Mouse (Mus musculus) MEL (cell line): Measurements from ENCODE around the gene Pcdh17. TPM values are rescaled to one million over a fixed set of nuclear protein-coding genes. Genes with fewer than 3 reads are reported as not detected.

ENCODE experiments used
- DNase-seq: peaks from one replicate; pipeline ENCODE4 v3.0.0; 2011; ENCODE audit warnings: low read depth, low spot score
- H3K27ac ChIP-seq: 2 replicates; pipeline ENCODE4 v1.5.1; 2012; ENCODE audit warnings: low read depth, mild to moderate bottlenecking, control low read depth, low read length, moderate library complexity; ENCODE audit not compliant: control insufficient read depth
- H3K27me3 ChIP-seq, 2 experiments: fragments of 150-350 bp in 1 of 2; sonication (generic) in 1 of 2; 2 replicates each; pipeline ENCODE4 v1.6.1; 2012; ENCODE audit warnings: low read length in 2 of 2, mild to moderate bottlenecking in 2 of 2, improper control_type of control experiment in 1 of 2, moderate library complexity in 1 of 2; ENCODE audit not compliant: insufficient read depth in 2 of 2, control insufficient read depth in 1 of 2
- H3K36me3 ChIP-seq, 2 experiments: 2 replicates each; pipeline ENCODE4 v1.6.1; 2012 to 2014; ENCODE audit warnings: low read length in 2 of 2, improper control_type of control experiment in 1 of 2, inconsistent platforms in 1 of 2, mild to moderate bottlenecking in 1 of 2; ENCODE audit not compliant: insufficient read depth in 2 of 2, control insufficient read depth in 1 of 2
- H3K4me1 ChIP-seq, 2 experiments: fragments of 150-350 bp in 1 of 2; sonication (generic) in 1 of 2; 2 replicates each; pipeline ENCODE4 v1.6.1; 2012; ENCODE audit warnings: low read length in 2 of 2, improper control_type of control experiment in 1 of 2, mild to moderate bottlenecking in 1 of 2; ENCODE audit not compliant: insufficient read depth in 2 of 2, control insufficient read depth in 1 of 2
- H3K4me3 ChIP-seq, 2 experiments: fragments of 150-350 bp in 1 of 2; sonication (generic) in 1 of 2; 2 replicates each; pipeline ENCODE4 v1.5.1; 2012; ENCODE audit warnings: low read depth in 2 of 2, low read length in 2 of 2, mild to moderate bottlenecking in 2 of 2, moderate library complexity in 2 of 2, control low read depth in 1 of 2, improper control_type of control experiment in 1 of 2; ENCODE audit not compliant: control insufficient read depth in 1 of 2, insufficient read depth in 1 of 2
- H3K79me2 ChIP-seq: 2 replicates; pipeline ENCODE4 v1.6.1; 2012; ENCODE audit warnings: mild to moderate bottlenecking, low read length, moderate library complexity; ENCODE audit not compliant: control insufficient read depth, poor library complexity, insufficient read depth
- H3K9ac ChIP-seq: 2 replicates; pipeline ENCODE4 v1.6.1; 2012; ENCODE audit warnings: low read depth, mild to moderate bottlenecking, control low read depth, low read length, moderate library complexity; ENCODE audit not compliant: control insufficient read depth, poor library complexity, severe bottlenecking
- H3K9me3 ChIP-seq: fragments of 150-350 bp; sonication (generic); replicated peaks from 2 replicates; pipeline ENCODE4 v1.6.1; 2012; ENCODE audit warnings: mild to moderate bottlenecking, low read length, improper control_type of control experiment, moderate library complexity; ENCODE audit not compliant: insufficient read depth
- BHLHE40 ChIP-seq: IDR thresholded peaks from 2 replicates; pipeline ENCODE4 v1.6.1; 2012; ENCODE audit warnings: low read depth, mild to moderate bottlenecking, inconsistent platforms, low read length, improper control_type of control experiment, borderline replicate concordance
- CHD1 ChIP-seq: IDR thresholded peaks from 2 replicates; pipeline ENCODE4 v1.6.1; 2012; ENCODE audit warnings: low read depth, mild to moderate bottlenecking, inconsistent platforms, low read length, improper control_type of control experiment
- CTCF ChIP-seq, 3 experiments: IDR thresholded peaks in 2 of 3; conservative IDR thresholded peaks in 1 of 3; 2 replicates each; pipeline ENCODE4 v1.5.1; 2011 to 2012; ENCODE audit warnings: low read length in 3 of 3, low read depth in 2 of 3, mild to moderate bottlenecking in 2 of 3, improper control_type of control experiment in 1 of 3, inconsistent platforms in 1 of 3, mixed read lengths in 1 of 3, moderate library complexity in 1 of 3; ENCODE audit not compliant: control insufficient read depth in 1 of 3, insufficient read depth in 1 of 3, poor library complexity in 1 of 3, severe bottlenecking in 1 of 3
- E2F4 ChIP-seq: IDR thresholded peaks from 2 replicates; pipeline ENCODE4 v1.6.1; 2011; ENCODE audit warnings: low read depth, low read length, improper control_type of control experiment, borderline replicate concordance
- ELF1 ChIP-seq: IDR thresholded peaks from 2 replicates; pipeline ENCODE4 v1.6.1; 2014; ENCODE audit warnings: low read depth, mild to moderate bottlenecking, inconsistent platforms, low read length, improper control_type of control experiment, moderate library complexity
- EP300 ChIP-seq, 2 experiments: IDR thresholded peaks; 2 replicates each; pipeline ENCODE4 v1.6.1; 2011; ENCODE audit warnings: improper control_type of control experiment in 2 of 2, low read length in 2 of 2, low read depth in 1 of 2, mild to moderate bottlenecking in 1 of 2
- GABPA ChIP-seq: IDR thresholded peaks from 2 replicates; pipeline ENCODE4 v1.6.1; 2012; ENCODE audit warnings: low read depth, mild to moderate bottlenecking, inconsistent platforms, low read length, improper control_type of control experiment, moderate library complexity
- GATA1 ChIP-seq: IDR thresholded peaks from 2 replicates; pipeline ENCODE4 v1.6.1; 2011; ENCODE audit warnings: low read depth, low read length, improper control_type of control experiment
- HCFC1 ChIP-seq: IDR thresholded peaks from 2 replicates; pipeline ENCODE4 v1.6.1; 2012; ENCODE audit warnings: low read depth, mild to moderate bottlenecking, inconsistent platforms, low read length, improper control_type of control experiment, moderate library complexity
- JUND ChIP-seq: IDR thresholded peaks from 2 replicates; pipeline ENCODE4 v1.6.1; 2011; ENCODE audit warnings: low read depth, mild to moderate bottlenecking, improper control_type of control experiment, low read length
- KAT2A ChIP-seq: conservative IDR thresholded peaks from 2 replicates; pipeline ENCODE4 v1.6.1; 2012; ENCODE audit warnings: low read depth, low read length, improper control_type of control experiment, inconsistent platforms
- MAFK ChIP-seq: IDR thresholded peaks from 2 replicates; pipeline ENCODE4 v1.6.1; 2011; ENCODE audit warnings: low read depth, mild to moderate bottlenecking, low read length, improper control_type of control experiment, borderline replicate concordance
- MAX ChIP-seq: IDR thresholded peaks from 2 replicates; pipeline ENCODE4 v1.6.1; 2011; ENCODE audit warnings: low read length, improper control_type of control experiment
- MAZ ChIP-seq: IDR thresholded peaks from 2 replicates; pipeline ENCODE4 v1.6.1; 2012; ENCODE audit warnings: low read depth, mild to moderate bottlenecking, inconsistent platforms, low read length, improper control_type of control experiment
- MEF2A ChIP-seq: IDR thresholded peaks from 2 replicates; pipeline ENCODE4 v1.6.1; 2014; ENCODE audit warnings: low read depth, mild to moderate bottlenecking, inconsistent platforms, low read length, improper control_type of control experiment; ENCODE audit not compliant: poor library complexity, insufficient replicate concordance, severe bottlenecking; ENCODE audit errors: extremely low read depth
- MYB ChIP-seq: IDR thresholded peaks from 2 replicates; pipeline ENCODE4 v1.6.1; 2011; ENCODE audit warnings: mild to moderate bottlenecking, low read depth, low read length, improper control_type of control experiment
- NRF1 ChIP-seq: IDR thresholded peaks from 2 replicates; pipeline ENCODE4 v1.6.1; 2014; ENCODE audit warnings: low read depth, mild to moderate bottlenecking, inconsistent platforms, low read length, improper control_type of control experiment, moderate library complexity; ENCODE audit not compliant: poor library complexity, insufficient read depth, severe bottlenecking
- POLR2AphosphoS5 ChIP-seq: IDR thresholded peaks from 2 replicates; pipeline ENCODE4 v1.6.1; 2012; ENCODE audit warnings: low read depth, borderline replicate concordance, mild to moderate bottlenecking, inconsistent platforms, low read length, moderate library complexity, mixed read lengths
- RCOR1 ChIP-seq: IDR thresholded peaks from 2 replicates; pipeline ENCODE4 v1.6.1; 2012; ENCODE audit warnings: low read depth, mild to moderate bottlenecking, inconsistent platforms, low read length, improper control_type of control experiment
- SIN3A ChIP-seq: IDR thresholded peaks from 2 replicates; pipeline ENCODE4 v1.6.1; 2012; ENCODE audit warnings: low read length, improper control_type of control experiment, inconsistent platforms
- SMC3 ChIP-seq: IDR thresholded peaks from 2 replicates; pipeline ENCODE4 v1.6.1; 2011; ENCODE audit warnings: low read depth, low read length, improper control_type of control experiment
- TAL1 ChIP-seq: IDR thresholded peaks from 2 replicates; pipeline ENCODE4 v1.6.1; 2012; ENCODE audit warnings: mild to moderate bottlenecking, inconsistent platforms, low read length, moderate library complexity, mixed read lengths
- TBP ChIP-seq: IDR thresholded peaks from 2 replicates; pipeline ENCODE4 v1.8.0; 2011; ENCODE audit warnings: low read depth, low read length, improper control_type of control experiment
- USF1 ChIP-seq: IDR thresholded peaks from 2 replicates; pipeline ENCODE4 v1.6.1; 2014; ENCODE audit warnings: low read depth, mild to moderate bottlenecking, inconsistent platforms, low read length, improper control_type of control experiment, moderate library complexity
- ZC3H11A ChIP-seq: IDR thresholded peaks from 2 replicates; pipeline ENCODE4 v1.6.1; 2012; ENCODE audit warnings: low read depth, mild to moderate bottlenecking, inconsistent platforms, low read length, improper control_type of control experiment
- ZKSCAN1 ChIP-seq: IDR thresholded peaks from 2 replicates; pipeline ENCODE4 v1.6.1; 2012; ENCODE audit warnings: low read depth, mild to moderate bottlenecking, inconsistent platforms, low read length, improper control_type of control experiment, moderate library complexity
- ZMIZ1 ChIP-seq: IDR thresholded peaks from 2 replicates; pipeline ENCODE4 v1.6.1; 2012; ENCODE audit warnings: low read depth, mild to moderate bottlenecking, inconsistent platforms, low read length, improper control_type of control experiment, moderate library complexity
- ZNF384 ChIP-seq: IDR thresholded peaks from 2 replicates; pipeline ENCODE4 v1.6.1; 2012; ENCODE audit warnings: low read depth, mild to moderate bottlenecking, inconsistent platforms, low read length, improper control_type of control experiment
- polyA plus RNA-seq, 2 experiments: library from polyadenylated mRNA; stranded (reverse) in 1 of 2; unstranded in 1 of 2; fragments of >175 nt in 1 of 2; fragments of >200 nt in 1 of 2; gene quantifications; 2 replicates each; pipeline versions ENCODE4 v1.2.1 to v1.2.4; 2012; ENCODE audit warnings: low replicate concordance in 2 of 2, low read depth in 1 of 2; ENCODE audit not compliant: insufficient read length in 2 of 2, insufficient read depth in 1 of 2, missing spikeins in 1 of 2
- total RNA-seq: library from RNA; depleted of rRNA; stranded (reverse); fragments of 300-350 nt; gene quantifications from 2 replicates; pipeline ENCODE4 v1.2.3, GENCODE M21; 2012

The Pcdh17 gene
- total and polyA plus RNA-seq, 3 experiments = not detected

DNA sequence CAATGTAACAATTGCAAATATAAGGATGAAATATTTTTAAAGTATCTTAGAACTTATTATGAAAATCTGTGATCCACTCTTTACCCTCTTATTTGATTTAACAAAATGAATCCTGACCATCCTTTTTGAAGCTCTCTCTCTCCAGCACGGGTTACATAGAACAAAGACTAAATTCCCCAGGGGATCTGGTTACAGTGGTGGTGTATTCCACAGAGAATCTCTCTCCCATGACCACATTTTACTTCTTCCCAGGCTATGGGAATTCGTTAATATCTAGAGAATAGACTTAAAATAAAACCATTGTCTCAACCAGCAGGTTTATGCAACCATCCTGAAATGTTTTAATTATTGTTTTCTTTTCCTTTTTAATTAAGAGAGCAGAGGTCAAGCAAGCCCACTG, 89.0 kb downstream of the Pcdh17 start:
- TF ChIP-seq ELF1 (no peak), MEF2A (no peak), SMC3 (no peak), MAFK (no peak), TAL1 (no peak), ZKSCAN1 (no peak), JUND (no peak), RCOR1 (no peak), TBP (no peak), NRF1 (no peak), GATA1 (no peak), GABPA (no peak), CTCF (IDR thresholded peaks at IDR 0.05 in 2 of 3, conservative IDR thresholded peaks at IDR 0.05 in 1 of 3; ENCODE audit: control insufficient read depth in 1 of 3, insufficient read depth in 1 of 3, low read depth in 2 of 3, low read length in 3 of 3, poor library complexity in 1 of 3, severe bottlenecking in 1 of 3) (no peak), MAZ (no peak)
- Histone ChIP-seq H3K36me3 (no peaks in the 10 kb centered on the region), H3K4me3 (no peak overlapping the region), H3K27ac (no peak overlapping the region), H3K9ac (no peak overlapping the region), H3K9me3 (no peaks in the 10 kb centered on the region), H3K4me1 (no peaks in the 10 kb centered on the region), H3K79me2 (no peaks in the 10 kb centered on the region), H3K27me3 (no peaks in the 10 kb centered on the region)
- no peak for DNase-seq

DNA sequence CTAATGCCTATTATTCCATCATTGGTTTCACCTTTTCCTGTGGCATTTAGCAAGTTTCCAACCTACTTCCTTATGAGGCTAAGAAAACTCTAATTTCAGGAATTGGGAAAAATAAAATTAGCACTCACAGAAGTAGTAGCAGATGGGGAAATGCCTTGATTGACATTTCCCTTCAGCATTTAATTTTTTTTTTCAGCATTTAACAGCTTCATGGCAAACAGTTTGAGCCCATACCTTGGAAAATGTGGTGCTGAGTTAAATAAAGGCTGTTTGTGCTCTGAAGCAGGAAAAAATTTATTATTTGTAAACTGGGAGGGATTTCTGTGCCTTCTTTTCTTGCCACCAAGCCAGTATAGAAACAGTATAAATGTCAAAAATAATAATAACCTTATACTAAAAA, 91.9 kb downstream of the Pcdh17 start:
- no peak overlapping the region for H3K4me3 ChIP-seq
- no peak for DNase-seq
- no peaks in the 10 kb centered on the region for H3K36me3 ChIP-seq
- no peaks in the 10 kb centered on the region for H3K79me2 ChIP-seq
- no peak overlapping the region for H3K27ac ChIP-seq
- H3K9ac ChIP-seq = no peak overlapping the region
- no peaks in the 10 kb centered on the region for H3K4me1 ChIP-seq
- TF ChIP-seq CHD1 (no peak), POLR2AphosphoS5 (no peak), E2F4 (no peak), SIN3A (no peak), GATA1 (no peak), ZNF384 (no peak), ZC3H11A (no peak), KAT2A (no peak), USF1 (no peak), EP300 (IDR thresholded peaks at IDR 0.05; ENCODE audit: low read depth in 1 of 2, low read length in 2 of 2) (no peak), HCFC1 (no peak), GABPA (no peak), ZKSCAN1 (no peak), MAX (no peak), MYB (no peak), ZMIZ1 (no peak), RCOR1 (no peak), NRF1 (no peak), BHLHE40 (no peak)
- no peaks in the 10 kb centered on the region for H3K27me3 ChIP-seq
- H3K9me3 ChIP-seq = no peaks in the 10 kb centered on the region
